Mouse (Mus musculus) embryonic facial prominence, embryonic 13.5 days (tissue): ENCODE data around the gene Asic2. TPM values are rescaled to one million over a fixed set of nuclear protein-coding genes. Genes with fewer than 3 reads are reported as not detected.
A peak's percentile ranks its signal among the peaks of the same experiment; 100 is the strongest.

ENCODE experiments used
- ATAC-seq: fragments of 200-750 bp; cut with Nextera tagmentation; 2 replicates; pipeline ENCODE4 v1.8.0; 2017; ENCODE audit warnings: low read depth; ENCODE audit not compliant: insufficient number of reproducible peaks, insufficient read depth, low FRiP score, low TSS enrichment
- H3K27ac ChIP-seq: fragments of 300-500 bp; sonication (generic); 2 replicates; pipeline ENCODE4 v1.5.1; 2015; ENCODE audit warnings: moderate library complexity, mild to moderate bottlenecking, inconsistent platforms
- H3K27me3 ChIP-seq: fragments of 300-500 bp; sonication (generic); 2 replicates; pipeline ENCODE4 v1.6.1; 2015; ENCODE audit warnings: mild to moderate bottlenecking, inconsistent platforms
- H3K36me3 ChIP-seq: fragments of 300-500 bp; sonication (generic); 2 replicates; pipeline ENCODE4 v1.6.1; 2015; ENCODE audit warnings: mild to moderate bottlenecking, inconsistent platforms
- H3K4me1 ChIP-seq: fragments of 300-500 bp; sonication (generic); 2 replicates; pipeline ENCODE4 v1.6.1; 2015; ENCODE audit warnings: inconsistent platforms
- H3K4me2 ChIP-seq: fragments of 300-500 bp; sonication (generic); 2 replicates; pipeline ENCODE4 v1.6.1; 2015; ENCODE audit warnings: moderate library complexity, mild to moderate bottlenecking, inconsistent platforms
- H3K4me3 ChIP-seq: fragments of 300-500 bp; sonication (generic); 2 replicates; pipeline ENCODE4 v1.5.1; 2015; ENCODE audit warnings: mild to moderate bottlenecking, inconsistent platforms
- H3K9ac ChIP-seq: fragments of 300-500 bp; sonication (generic); 2 replicates; pipeline ENCODE4 v1.6.1; 2015; ENCODE audit warnings: mild to moderate bottlenecking, inconsistent platforms
- H3K9me3 ChIP-seq: fragments of 300-500 bp; sonication (generic); 2 replicates; pipeline ENCODE4 v1.6.1; 2016; ENCODE audit warnings: inconsistent platforms
- WGBS: fragments of 180-500 bp; shearing (Covaris S2); methylation state at CpG from one replicate; pipeline ENCODE4 v1.1.7; 2015; ENCODE audit warnings: mixed read lengths; 5-methylcytosine and 5-hydroxymethylcytosine counted together
- polyA plus RNA-seq: library from polyadenylated mRNA; unstranded; fragments of >200 nt; fragmentation: Nextera tagmentation; extraction: Ambion mirVana; gene quantifications from 2 replicates; pipeline ENCODE4 v1.2.1, GENCODE M21; 2015

The Asic2 gene
- polyA plus RNA-seq, 1 experiment from 2014 or later: 0.60 TPM

GRCm38 (mm10) chr11:81474121-81474520, 494.1 kb downstream of the Asic2 start:
- H3K4me3 ChIP-seq: no peak overlapping the region
- WGBS: 74% methylated on average over 2 of the region's 2 CpGs
- no peak overlapping the region for H3K27ac ChIP-seq
- no peaks in the 10 kb centered on the region for H3K36me3 ChIP-seq
- no peaks in the 10 kb centered on the region for H3K27me3 ChIP-seq
- ATAC-seq: no peak
- no peak overlapping the region for H3K9ac ChIP-seq
- H3K4me1 ChIP-seq: no peaks in the 10 kb centered on the region
- no peaks in the 10 kb centered on the region for H3K9me3 ChIP-seq
- H3K4me2 ChIP-seq: no peak overlapping the region

DNA sequence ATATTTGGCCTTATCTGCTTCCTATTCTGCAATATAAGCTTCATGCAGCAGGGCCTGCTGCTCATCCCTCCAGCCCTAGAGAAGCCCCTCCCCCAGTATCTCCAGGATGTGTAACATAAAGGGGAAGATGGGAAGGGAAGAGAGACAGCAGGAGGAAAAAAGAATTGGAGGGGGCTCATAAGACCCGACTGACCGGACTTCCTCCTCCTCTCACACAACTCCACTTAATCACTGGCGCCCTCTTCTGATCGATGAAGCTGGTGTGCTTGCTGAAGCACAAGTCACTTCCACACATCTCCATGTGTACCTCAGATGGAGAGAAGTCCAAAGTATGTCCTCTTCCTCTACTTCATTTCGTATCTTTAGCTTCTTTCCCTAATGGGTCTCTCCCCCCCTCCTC, 506.1 kb downstream of the Asic2 start:
- Histone ChIP-seq H3K36me3 (no peaks in the 10 kb centered on the region), H3K9ac (no peak overlapping the region), H3K27ac (no peak overlapping the region), H3K27me3 (no peaks in the 10 kb centered on the region), H3K4me2 (no peak overlapping the region), H3K4me1 (no peaks in the 10 kb centered on the region), H3K9me3 (no peaks in the 10 kb centered on the region), H3K4me3 (no peak overlapping the region)
- no peak for ATAC-seq
- 9% methylated on average over 5 of the region's 5 CpGs for WGBS

- Histone ChIP-seq H3K36me3 (no peaks in the 10 kb centered on the region), H3K27me3 (no peaks in the 10 kb centered on the region), H3K27ac (no peak overlapping the region), H3K4me1 (no peaks in the 10 kb centered on the region), H3K9me3 (no peaks in the 10 kb centered on the region), H3K9ac (no peak overlapping the region), H3K4me2 (no peak overlapping the region), H3K4me3 (no peak overlapping the region)
- ATAC-seq: no peak
- WGBS: 17% methylated on average over 4 of the region's 4 CpGs
These were observed 506.5 kb downstream of the Asic2 start for GRCm38 (mm10) chr11:81461748-81462147.

- no peaks in the 10 kb centered on the region for H3K27me3 ChIP-seq
- no peak overlapping the region for H3K9ac ChIP-seq
- no peak overlapping the region for H3K27ac ChIP-seq
- no peak overlapping the region for H3K4me2 ChIP-seq
- H3K4me3 ChIP-seq: no peak overlapping the region
- H3K36me3 ChIP-seq: no peaks in the 10 kb centered on the region
- no peaks in the 10 kb centered on the region for H3K9me3 ChIP-seq
- WGBS: 86% methylated on average over 4 of the region's 4 CpGs
- peaks cover 14% of the 10 kb centered on the region for H3K4me1 ChIP-seq
- ATAC-seq: no peak
These were observed 513.3 kb downstream of the Asic2 start for GRCm38 (mm10) chr11:81454921-81455320.

GRCm38 (mm10) chr11:81454111-81454510, 514.1 kb downstream of the Asic2 start:
- Histone ChIP-seq H3K4me2 (no peak overlapping the region), H3K4me3 (no peak overlapping the region), H3K9ac (no peak overlapping the region), H3K36me3 (no peaks in the 10 kb centered on the region), H3K9me3 (no peaks in the 10 kb centered on the region), H3K4me1 (peaks cover 20% of the 10 kb centered on the region), H3K27ac (no peak overlapping the region), H3K27me3 (no peaks in the 10 kb centered on the region)
- no peak for ATAC-seq
- 24% methylated on average over 1 of the region's 1 CpGs for WGBS

- Histone ChIP-seq H3K9ac (no peak overlapping the region), H3K36me3 (no peaks in the 10 kb centered on the region), H3K9me3 (no peaks in the 10 kb centered on the region), H3K4me3 (no peak overlapping the region), H3K4me2 (peak overlapping the region; percentile 9; the same call in 1 of the 2 replicates), H3K27ac (peak overlapping the region; percentile 78), H3K4me1 (peaks cover 33% of the 10 kb centered on the region), H3K27me3 (no peaks in the 10 kb centered on the region)
- 10% methylated on average over 3 of the region's 3 CpGs for WGBS
- ATAC-seq: peak; percentile 77
These were observed 519.0 kb downstream of the Asic2 start for GRCm38 (mm10) chr11:81449271-81449705.

GRCm38 (mm10) chr11:81446347-81446746, 521.9 kb downstream of the Asic2 start:
- Histone ChIP-seq H3K36me3 (no peaks in the 10 kb centered on the region), H3K9ac (no peak overlapping the region), H3K27me3 (no peaks in the 10 kb centered on the region), H3K4me2 (no peak overlapping the region), H3K4me1 (peaks cover 27% of the 10 kb centered on the region), H3K27ac (no peak overlapping the region), H3K4me3 (no peak overlapping the region), H3K9me3 (no peaks in the 10 kb centered on the region)
- no peak for ATAC-seq
- 69% methylated on average over 1 of the region's 1 CpGs for WGBS

GRCm38 (mm10) chr11:81426857-81427256, 541.4 kb downstream of the Asic2 start:
- Histone ChIP-seq H3K27me3 (0 out of 2 replicates have a peak, but pooled peaks cover 4% of the 10 kb centered on the region), H3K27ac (no peak overlapping the region), H3K4me1 (no peaks in the 10 kb centered on the region), H3K36me3 (no peaks in the 10 kb centered on the region), H3K9ac (no peak overlapping the region), H3K4me2 (no peak overlapping the region), H3K9me3 (no peaks in the 10 kb centered on the region), H3K4me3 (no peak overlapping the region)
- no peak for ATAC-seq
- WGBS: 52% methylated on average over 14 of the region's 14 CpGs

GRCm38 (mm10) chr11:81419112-81419511, 549.1 kb downstream of the Asic2 start:
- no peaks in the 10 kb centered on the region for H3K27me3 ChIP-seq
- no peak overlapping the region for H3K4me3 ChIP-seq
- no peak overlapping the region for H3K4me2 ChIP-seq
- WGBS: 82% methylated on average over 3 of the region's 3 CpGs
- no peaks in the 10 kb centered on the region for H3K9me3 ChIP-seq
- no peaks in the 10 kb centered on the region for H3K36me3 ChIP-seq
- no peak overlapping the region for H3K27ac ChIP-seq
- ATAC-seq: no peak
- H3K4me1 ChIP-seq: no peaks in the 10 kb centered on the region
- no peak overlapping the region for H3K9ac ChIP-seq

DNA sequence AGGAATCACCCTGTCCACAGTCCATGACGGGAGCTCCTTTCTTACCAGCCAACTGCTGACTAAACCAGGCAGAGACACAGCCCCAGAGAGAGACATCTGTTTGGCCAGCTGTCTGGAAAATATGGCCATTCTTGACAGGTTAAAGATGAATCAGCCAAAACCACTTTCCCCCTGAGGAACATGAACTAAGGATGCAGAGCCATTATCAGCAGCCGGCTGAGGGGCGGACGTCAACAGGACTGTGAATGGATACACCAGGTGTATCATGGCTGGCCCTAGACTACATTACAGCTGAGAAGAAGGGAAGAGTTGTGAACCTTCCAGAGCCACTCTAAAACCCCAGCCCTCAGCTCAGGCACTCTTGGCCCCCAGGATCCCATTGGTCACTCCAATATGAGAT, 550.2 kb downstream of the Asic2 start:
- ATAC-seq: no peak
- Histone ChIP-seq H3K9me3 (no peaks in the 10 kb centered on the region), H3K9ac (no peak overlapping the region), H3K27ac (no peak overlapping the region), H3K4me3 (no peak overlapping the region), H3K36me3 (no peaks in the 10 kb centered on the region), H3K4me1 (no peaks in the 10 kb centered on the region), H3K27me3 (no peaks in the 10 kb centered on the region), H3K4me2 (no peak overlapping the region)
- WGBS: 90% methylated on average over 4 of the region's 4 CpGs

DNA sequence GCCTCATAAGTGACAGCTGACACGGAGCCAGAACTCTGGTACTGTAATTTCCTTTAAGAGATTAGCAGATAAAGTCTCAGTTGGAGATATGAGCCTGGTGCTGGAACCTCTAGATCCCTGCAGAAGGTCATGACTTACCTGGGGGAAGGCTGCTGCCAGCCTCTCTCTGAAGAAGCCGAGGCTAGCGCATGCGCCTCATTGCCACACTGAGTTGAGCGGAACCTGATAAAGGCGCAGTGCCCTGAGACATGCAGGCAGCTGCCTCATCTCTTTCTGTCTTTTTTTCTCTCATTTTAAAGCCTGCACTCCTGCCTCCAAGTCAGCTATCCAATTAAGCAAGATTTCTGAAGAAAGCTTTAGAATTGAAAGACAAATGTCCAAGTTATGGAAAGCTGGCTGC, 551.9 kb downstream of the Asic2 start:
- no peaks in the 10 kb centered on the region for H3K27me3 ChIP-seq
- H3K4me2 ChIP-seq: no peak overlapping the region
- H3K9ac ChIP-seq: no peak overlapping the region
- H3K36me3 ChIP-seq: no peaks in the 10 kb centered on the region
- no peaks in the 10 kb centered on the region for H3K4me1 ChIP-seq
- no peak overlapping the region for H3K27ac ChIP-seq
- no peak for ATAC-seq
- WGBS: 81% methylated on average over 6 of the region's 6 CpGs
- H3K4me3 ChIP-seq: no peak overlapping the region
- no peaks in the 10 kb centered on the region for H3K9me3 ChIP-seq

DNA sequence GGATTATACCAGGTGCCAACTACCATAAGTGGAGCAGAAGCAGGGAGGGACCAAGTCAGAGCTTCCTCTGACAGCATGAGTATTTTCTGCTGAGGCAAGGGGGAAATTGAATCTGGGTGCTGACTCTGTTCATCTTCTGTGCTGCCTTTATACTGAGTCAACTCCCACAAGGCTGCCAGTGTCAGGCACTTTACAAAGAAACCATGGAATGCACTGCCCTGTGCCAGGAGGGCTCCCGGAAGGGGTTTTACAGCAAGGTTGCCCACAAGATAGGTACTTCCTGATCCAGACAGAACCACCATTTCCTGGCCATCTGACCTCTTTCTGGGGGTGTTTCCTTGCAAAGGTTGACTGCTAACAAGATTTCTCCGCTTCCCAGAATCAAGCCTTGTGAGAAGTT, 553.7 kb downstream of the Asic2 start:
- no peaks in the 10 kb centered on the region for H3K4me1 ChIP-seq
- no peak overlapping the region for H3K9ac ChIP-seq
- H3K36me3 ChIP-seq: no peaks in the 10 kb centered on the region
- H3K4me3 ChIP-seq: no peak overlapping the region
- no peak for ATAC-seq
- H3K27me3 ChIP-seq: no peaks in the 10 kb centered on the region
- no peak overlapping the region for H3K4me2 ChIP-seq
- H3K27ac ChIP-seq: no peak overlapping the region
- no peaks in the 10 kb centered on the region for H3K9me3 ChIP-seq
- WGBS: 83% methylated on average over 2 of the region's 2 CpGs

GRCm38 (mm10) chr11:81411251-81411650, 557.0 kb downstream of the Asic2 start:
- Histone ChIP-seq H3K4me3 (no peak overlapping the region), H3K27me3 (no peaks in the 10 kb centered on the region), H3K4me1 (no peaks in the 10 kb centered on the region), H3K9me3 (no peaks in the 10 kb centered on the region), H3K9ac (no peak overlapping the region), H3K27ac (no peak overlapping the region), H3K4me2 (no peak overlapping the region), H3K36me3 (no peaks in the 10 kb centered on the region)
- 70% methylated on average over 4 of the region's 4 CpGs for WGBS
- no peak for ATAC-seq
